Mouse (Mus musculus): ENCODE measurements around the gene Them5.

DNA sequence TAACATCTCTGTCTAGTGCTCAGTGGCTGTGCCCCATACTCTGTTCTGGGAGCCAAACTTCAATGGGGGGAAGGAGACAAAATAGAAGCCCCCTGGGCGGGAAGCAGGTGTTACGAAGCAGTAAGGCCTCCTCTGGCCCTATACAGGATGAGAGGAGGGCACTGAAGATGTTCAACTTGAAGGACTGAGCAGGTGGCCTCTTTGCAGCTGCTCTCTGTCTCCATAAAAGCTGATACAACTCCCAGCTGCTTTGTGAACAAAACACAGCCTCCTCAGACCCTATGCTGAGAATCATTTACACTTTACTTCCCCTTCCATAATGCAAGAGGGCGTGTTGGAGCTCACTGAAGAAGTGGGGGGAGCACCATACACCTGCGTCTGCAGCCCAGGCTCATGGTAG lies 44.8 kb downstream of the Them5 start:
- TF ChIP-seq MAX (IDR thresholded peaks at IDR 0.05) (no peak), MYOG (IDR thresholded peaks at IDR 0.05; ENCODE audit: control insufficient read depth, extremely low read depth, insufficient read length) (no peak), CTCF (IDR thresholded peaks at IDR 0.05; ENCODE audit: control insufficient read depth, insufficient read depth, insufficient read length) (no peak), USF1 (IDR thresholded peaks at IDR 0.05; ENCODE audit: low read depth) (no peak), MYOD1 (IDR thresholded peaks at IDR 0.05; ENCODE audit: control insufficient read depth, insufficient read length, low read depth) (no peak)

Data from C2C12 (cell line).